Mouse (Mus musculus) brain, embryonic 14.5 days (tissue): ENCODE measurements at regions not wholly inside any gene's neighbourhood (a gene's known extent, or its start where the extent isn't known, plus 50 kb on each side); places are given as distances from the start of the nearest gene placed in this dataset.

Experiments used
- DNase-seq: peaks from one replicate; pipeline ENCODE4 v3.0.0-alpha.2; 2011; ENCODE audit warnings: low read depth
- CTCF ChIP-seq: fragments of 200-500 bp; IDR thresholded peaks from 2 replicates; pipeline ENCODE4 v1.5.1; 2012; ENCODE audit warnings: inconsistent platforms, mild to moderate bottlenecking, moderate library complexity, borderline replicate concordance; ENCODE audit not compliant: insufficient read depth, insufficient read length; ENCODE audit errors: extremely low read depth
- POLR2A ChIP-seq: fragments of 200-500 bp; IDR thresholded peaks from 2 replicates; pipeline ENCODE4 v1.6.1; 2012; ENCODE audit warnings: mild to moderate bottlenecking, inconsistent platforms, borderline replicate concordance; ENCODE audit not compliant: poor library complexity, insufficient read depth, insufficient read length, severe bottlenecking; ENCODE audit errors: extremely low read depth

- DNase-seq = no peak
- no peak for TF ChIP-seq CTCF
- TF ChIP-seq POLR2A = no peak
Observed at GRCm38 (mm10) chr13:111920534-111920933, 111.7 kb upstream of the Map3k1 start.

GRCm38 (mm10) chr13:111921142-111922035, 112.6 kb upstream of the Map3k1 start:
- no peak for DNase-seq
- TF ChIP-seq CTCF (no peak), POLR2A (no peak)

GRCm38 (mm10) chr13:111925349-111925748, 116.6 kb upstream of the Map3k1 start:
- peak; percentile 33 for DNase-seq
- TF ChIP-seq CTCF = no peak
- no peak for TF ChIP-seq POLR2A

GRCm38 (mm10) chr13:111926801-111927200, 118.0 kb upstream of the Map3k1 start:
- peak; percentile 61 for DNase-seq
- no peak for TF ChIP-seq CTCF
- TF ChIP-seq POLR2A = no peak

- DNase-seq = no peak
- no peak for TF ChIP-seq CTCF
- TF ChIP-seq POLR2A = no peak
Observed at GRCm38 (mm10) chr13:111927489-111927888, 118.7 kb upstream of the Map3k1 start.

GRCm38 (mm10) chr13:111928636-111929544, 120.1 kb upstream of the Map3k1 start:
- TF ChIP-seq CTCF (no peak), POLR2A (no peak)
- DNase-seq = no peak

GRCm38 (mm10) chr13:111929908-111930307, 121.1 kb upstream of the Map3k1 start:
- TF ChIP-seq POLR2A (no peak), CTCF (no peak)
- no peak for DNase-seq

GRCm38 (mm10) chr13:111932464-111932863, 123.7 kb upstream of the Map3k1 start:
- no peak for DNase-seq

GRCm38 (mm10) chr13:111933526-111934240, 124.9 kb upstream of the Map3k1 start:
- TF ChIP-seq POLR2A (no peak), CTCF (no peak)
- no peak for DNase-seq

More at GRCm38 (mm10) chr13:111932464-111932863, 123.7 kb upstream of the Map3k1 start:
- TF ChIP-seq CTCF (no peak), POLR2A (no peak)

GRCm38 (mm10) chr13:111935721-111936080, 126.9 kb upstream of the Map3k1 start:
- TF ChIP-seq CTCF (no peak), POLR2A (no peak)
- DNase-seq = no peak

- DNase-seq = peak; percentile 51
- TF ChIP-seq CTCF = no peak
- no peak for TF ChIP-seq POLR2A
Observed at GRCm38 (mm10) chr13:111936081-111936857, 127.5 kb upstream of the Map3k1 start.
